Mouse (Mus musculus) skeletal muscle tissue, adult 2 months (tissue): ENCODE data around the gene Frs2.
"Not testable (repeated sequence)": the region's sequence is repeated elsewhere in the genome, so short reads cannot be mapped to it uniquely, and the experiment has no call there.

Source experiments
- DNase-seq: peaks from one replicate; pipeline ENCODE4 v3.0.0-alpha.2; 2012; ENCODE audit warnings: low read depth, low spot score

The Frs2 gene

DNA sequence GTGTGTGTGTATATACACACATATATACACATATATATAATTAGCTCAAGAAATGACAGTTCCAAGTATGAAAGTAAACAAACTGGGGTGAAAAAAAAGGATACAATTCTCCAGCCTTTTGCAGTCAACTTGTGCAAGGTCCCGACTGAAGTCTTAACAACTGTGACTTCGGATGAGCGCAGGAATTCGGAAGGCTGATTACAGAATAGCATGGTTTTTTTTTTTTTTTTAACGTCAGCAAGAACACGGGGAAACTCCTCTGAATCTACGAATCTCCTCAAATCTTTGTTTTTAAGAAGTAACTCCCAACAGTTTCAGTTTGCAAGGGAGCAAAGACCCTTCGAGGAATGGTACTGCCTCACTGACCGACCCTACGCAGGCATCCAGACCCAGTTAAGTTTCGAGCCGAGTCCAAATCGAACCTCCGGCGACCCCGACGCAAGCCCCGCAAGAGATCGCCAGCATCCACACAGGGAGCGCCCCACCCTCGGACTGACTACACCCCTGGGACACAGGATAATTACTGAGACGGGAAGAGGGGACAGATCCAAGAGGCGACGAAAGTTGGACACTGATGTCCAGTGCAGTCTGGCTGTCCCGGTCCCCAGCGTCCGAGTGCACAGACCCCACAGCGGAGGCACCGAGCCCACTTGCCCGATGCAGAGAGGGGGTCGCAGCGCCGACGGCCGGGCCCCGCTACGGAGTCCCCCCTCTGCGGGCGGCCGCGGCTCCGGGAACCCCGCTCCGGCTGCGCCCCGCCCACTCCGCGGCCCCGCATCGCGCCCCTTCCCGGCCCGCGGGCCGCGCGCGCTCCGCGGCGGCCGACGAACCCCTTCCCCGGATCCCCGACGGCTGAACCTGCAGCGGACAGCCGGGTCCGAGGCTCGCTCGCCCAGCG lies 622 bp downstream of the Frs2 start:
- DNase-seq = no peak

DNA sequence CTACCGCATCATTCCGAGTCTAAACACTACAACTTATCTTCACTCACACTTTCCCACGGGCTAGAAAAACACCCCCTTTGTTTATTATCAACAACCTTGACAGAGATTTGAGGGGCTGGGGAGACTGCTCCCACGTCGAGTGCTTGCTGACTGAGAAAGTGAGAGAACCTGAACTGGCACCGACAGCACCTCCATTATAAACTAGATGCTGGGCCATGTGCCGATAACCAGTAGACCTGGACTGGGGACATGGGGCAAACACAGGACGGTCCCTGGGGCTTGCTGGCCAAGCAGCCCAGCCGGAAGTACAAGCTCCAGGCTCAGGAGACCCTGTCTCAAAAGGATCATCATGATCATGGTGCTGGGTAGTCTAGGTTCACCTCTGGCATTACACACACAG lies 1.9 kb downstream of the Frs2 start:
- no peak for DNase-seq

DNA sequence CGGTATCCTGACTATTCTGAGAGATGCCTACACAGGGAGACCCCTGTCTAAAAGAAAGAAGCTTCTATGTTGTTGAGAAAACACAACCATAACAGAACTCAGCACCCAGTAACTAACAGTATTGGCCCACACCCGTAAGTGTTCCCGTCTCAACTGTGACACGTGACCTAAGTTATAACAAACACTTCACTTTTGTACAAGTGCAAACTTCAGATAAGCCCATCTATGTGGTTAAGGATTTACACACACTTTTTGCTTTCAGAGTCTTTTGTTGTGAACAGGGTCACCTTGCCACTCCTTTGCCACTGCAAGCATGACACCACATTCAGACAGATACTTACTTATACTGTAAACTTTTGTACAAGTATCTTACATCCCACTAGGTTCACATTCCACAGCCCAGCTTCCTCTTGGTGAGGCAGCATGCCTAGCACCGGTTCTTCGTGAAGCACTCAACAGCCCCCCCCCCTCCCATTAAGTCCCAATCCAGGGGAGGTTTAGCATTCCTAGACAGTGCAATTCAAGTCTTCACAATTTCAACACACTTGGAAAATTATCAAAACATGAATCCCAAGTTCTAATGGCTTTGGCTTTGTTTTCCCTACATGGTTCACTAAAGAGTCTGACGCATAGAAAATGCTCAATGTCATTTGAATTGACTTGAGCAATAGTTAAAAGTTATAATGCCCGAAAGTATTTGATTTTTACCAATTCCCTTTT lies 2.6 kb downstream of the Frs2 start:
- DNase-seq = no peak

DNA sequence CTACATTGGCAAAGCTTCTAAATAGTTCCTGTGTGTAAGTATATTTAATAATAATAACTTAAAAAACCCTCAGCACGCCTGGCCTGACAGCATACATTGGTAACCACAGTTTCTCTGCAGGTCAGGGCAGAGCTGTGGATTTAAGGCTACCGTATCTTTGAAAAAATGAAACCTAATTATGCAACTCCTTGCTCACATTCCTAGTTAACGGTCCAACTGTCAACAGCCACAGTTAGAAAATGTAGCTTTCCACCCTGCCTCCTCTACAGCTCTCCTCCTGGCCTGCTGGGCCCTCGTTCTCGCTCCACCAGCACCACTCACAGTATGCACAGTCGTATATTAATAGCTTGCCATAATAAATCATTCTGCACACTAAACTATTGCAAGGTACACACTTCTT lies 3.7 kb downstream of the Frs2 start:
- DNase-seq = no peak

DNA sequence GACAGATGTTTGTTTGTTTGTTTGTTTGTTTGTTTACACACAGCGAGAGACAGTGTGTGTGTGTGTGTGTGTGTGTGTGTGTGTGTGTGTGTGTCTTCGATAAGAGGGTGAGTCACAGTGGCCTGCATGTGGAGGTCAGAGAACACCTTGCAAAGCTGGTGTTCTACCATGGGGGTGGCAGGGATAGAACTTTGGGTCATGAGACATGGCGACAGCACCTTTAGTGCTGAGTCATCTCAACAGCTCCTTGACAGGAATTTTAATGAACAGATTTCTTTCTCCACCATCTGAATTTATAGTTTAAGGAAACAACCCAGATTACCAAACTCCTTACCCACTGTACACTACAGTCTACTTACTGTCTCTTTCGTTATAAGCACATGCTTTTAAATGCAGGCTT lies 4.3 kb downstream of the Frs2 start:
- DNase-seq = no peak

DNA sequence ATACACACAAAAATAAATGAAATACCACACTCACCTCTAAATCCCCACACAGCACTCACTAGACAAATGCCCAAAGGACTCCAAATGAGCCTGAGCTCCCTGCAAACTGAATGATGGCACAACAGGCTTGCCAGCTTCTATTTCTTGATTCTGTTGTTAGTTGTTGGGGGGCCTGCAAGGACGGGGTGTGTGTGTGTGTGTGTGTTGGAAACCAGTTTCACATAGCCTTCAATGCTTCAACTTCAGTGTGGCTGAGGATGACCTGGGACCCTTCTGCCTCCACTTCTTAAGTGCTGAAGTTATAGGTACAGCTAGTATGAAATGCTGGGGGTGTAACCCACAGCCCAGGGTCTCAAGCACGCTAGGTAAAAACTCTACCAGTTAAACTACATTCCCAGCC lies 5.0 kb downstream of the Frs2 start:
- DNase-seq = no peak

DNA sequence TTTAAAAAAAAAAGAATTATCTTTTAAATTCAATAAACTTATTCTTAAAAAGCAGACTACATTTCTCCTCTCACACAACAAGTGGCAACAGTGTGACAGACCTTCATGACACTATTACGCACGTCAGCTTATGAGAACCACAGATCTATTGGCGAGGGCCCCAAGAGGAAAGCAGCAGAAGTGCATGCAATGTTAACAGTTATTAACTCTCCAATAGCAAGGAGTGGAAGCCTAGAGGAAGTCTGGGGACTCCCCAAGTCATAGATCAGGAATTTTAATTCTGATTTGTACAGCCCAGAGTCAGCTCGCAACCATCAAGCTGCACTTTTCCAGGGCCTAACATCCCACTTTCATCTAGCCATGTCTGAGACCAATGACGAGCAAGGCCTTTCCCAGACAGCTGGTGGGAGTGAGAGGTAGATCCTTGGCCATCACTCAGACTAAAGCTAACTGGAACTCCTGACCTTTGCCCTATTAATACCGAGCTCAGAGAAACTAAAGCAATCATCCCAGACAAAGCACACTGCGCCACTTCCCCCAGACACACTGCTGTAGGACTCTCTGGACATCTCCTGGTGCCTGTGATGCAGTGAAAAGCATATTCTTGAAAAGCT lies 6.3 kb downstream of the Frs2 start:
- no peak for DNase-seq

DNA sequence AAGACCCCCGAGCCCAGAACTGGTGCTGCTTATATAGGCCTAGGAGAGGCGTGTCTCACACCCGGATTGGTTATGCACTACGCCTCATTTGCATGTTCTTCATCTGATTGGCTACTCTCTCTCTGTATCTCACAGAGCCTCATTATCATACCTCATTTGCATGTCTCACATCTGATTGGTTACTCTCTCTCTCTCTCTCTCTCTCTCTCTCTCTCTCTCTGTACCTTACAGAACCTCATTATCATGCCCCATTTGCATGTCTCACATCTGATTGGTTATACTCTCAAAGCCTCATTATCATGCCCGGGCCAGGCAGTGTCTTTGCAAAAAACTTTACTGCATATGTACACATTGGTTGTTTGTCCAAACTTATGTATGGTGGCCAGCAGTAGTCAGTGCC lies 16.8 kb downstream of the Frs2 start:
- DNase-seq = not testable (repeated sequence)

- DNase-seq = peak; percentile 63
These were observed 18.3 kb downstream of the Frs2 start for GRCm38 (mm10) chr10:117130037-117130436.

DNA sequence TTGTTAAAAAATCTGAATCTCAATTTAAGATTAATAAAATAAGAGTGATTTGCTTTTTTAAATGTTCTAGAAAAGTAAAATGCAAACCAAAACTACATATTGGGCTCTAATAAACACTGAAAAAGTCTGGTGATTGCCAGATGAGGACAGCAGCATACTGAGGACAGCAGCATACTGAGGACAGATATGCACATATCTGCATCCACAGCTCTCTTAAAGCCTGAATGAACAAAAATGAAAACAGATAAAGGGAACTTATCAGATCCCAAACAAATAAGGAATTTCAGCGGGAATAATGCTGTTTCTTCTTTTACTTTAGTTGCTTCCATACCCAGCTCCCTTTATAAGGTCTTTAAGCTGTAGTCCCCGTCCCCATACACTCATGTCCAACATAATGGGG lies 19.6 kb downstream of the Frs2 start:
- no peak for DNase-seq

DNA sequence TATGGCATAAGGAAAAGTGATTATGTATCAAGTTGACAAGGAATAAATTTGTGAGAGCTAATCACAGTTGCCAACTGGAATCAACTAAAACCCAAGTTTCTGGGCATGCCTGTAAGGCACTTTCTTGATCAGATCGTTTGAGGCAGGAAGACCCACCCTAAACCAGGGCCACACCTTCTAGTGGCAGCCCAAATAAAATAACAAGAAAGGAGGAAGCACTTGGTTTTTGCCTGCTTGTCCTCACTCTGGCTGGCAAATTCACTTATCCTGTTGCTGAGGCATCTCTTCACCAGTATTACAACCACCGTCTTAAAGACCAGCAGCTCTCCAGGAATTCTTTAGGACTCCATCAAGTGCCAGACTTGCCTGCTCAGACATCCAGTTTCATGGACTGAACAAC lies 20.9 kb downstream of the Frs2 start:
- no peak for DNase-seq

DNA sequence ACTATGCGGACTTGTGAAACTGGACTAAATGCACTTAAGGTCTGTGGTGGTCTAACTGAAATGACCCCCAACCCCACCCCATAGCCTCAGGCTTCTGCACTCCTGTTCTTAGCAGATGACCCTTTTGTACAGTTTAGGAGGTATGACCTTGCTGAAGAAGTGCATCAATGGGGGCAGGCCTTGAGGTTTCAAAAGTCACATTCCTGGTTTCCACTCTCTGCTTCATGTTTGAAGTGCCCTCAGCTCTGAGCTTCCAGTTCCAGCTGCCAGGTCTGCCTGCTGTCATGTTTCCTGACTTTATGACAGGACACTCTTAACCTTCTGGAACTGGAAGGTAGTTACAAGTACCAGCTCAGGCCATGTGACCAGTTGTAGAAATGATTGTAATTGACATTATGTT lies 21.6 kb downstream of the Frs2 start:
- no peak for DNase-seq

- no peak for DNase-seq
These were observed 22.1 kb downstream of the Frs2 start for GRCm38 (mm10) chr10:117126233-117126632.

DNA sequence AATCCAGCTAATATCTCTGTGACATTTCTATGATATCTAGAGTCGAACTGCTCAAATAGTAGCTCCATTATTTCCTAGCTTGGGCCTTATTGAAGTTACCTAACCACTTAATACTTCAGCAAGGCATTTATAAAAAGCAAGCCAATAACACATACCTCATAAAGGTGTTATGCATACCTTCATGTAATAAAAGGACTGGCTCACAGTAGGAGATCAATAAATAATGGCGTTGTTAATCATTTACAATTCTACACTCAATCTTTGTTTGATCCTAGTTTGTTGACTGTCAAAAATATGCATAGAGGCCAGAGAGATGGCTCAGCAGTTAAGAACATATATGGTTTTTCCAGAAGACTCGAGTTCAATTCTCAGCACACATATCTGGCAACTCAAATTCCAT lies 26.9 kb downstream of the Frs2 start:
- no peak for DNase-seq

DNA sequence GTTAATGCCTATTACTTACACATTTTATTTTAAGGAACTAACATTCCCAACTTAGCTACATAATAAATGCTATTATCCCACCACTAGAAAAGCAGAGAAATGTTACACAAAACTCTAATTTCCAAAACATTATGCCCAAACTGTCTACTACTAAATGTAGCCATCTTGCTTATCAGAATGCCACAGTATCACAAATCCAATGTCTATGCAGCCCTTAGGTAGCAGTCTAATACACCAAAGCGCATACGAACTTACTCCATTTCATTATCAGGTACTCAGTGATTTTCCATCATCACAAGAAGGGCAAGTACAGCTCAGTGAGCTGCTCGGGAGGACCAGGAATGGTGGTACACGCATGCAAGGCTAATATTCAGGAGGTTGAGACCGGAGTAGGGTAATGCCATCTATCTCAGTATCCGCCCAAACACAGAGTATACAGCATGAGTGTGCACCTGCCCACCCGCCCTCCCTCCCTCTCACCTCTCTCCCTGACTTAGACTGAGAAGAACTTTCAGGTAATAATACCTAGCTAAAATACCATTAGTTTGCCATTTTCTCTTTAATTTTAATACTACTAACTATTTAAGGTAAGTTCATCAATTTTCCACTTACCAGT lies 28.2 kb downstream of the Frs2 start:
- no peak for DNase-seq

GRCm38 (mm10) chr10:117119531-117119930 lies 28.8 kb downstream of the Frs2 start:
- DNase-seq = no peak

DNA sequence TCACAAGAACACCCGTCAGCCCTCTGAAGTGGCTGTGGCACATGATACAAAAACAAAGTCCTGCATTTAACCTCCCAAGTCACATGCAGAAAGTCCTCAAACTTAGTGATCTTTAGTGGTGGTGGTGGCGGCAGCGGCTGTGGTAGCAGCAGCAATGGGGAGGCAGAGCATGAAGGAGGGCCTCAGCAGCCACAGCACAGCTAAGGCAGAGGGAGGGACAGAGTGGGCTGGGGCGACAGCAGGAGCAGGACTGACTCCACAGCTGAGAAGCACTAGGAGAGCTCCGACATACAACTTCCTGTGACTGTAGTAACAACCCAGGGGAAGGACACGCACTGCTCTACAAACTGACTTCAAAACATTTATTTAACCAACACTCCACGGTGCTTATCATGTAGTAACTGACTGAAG lies 29.9 kb downstream of the Frs2 start:
- DNase-seq = no peak

- no peak for DNase-seq
These were observed 32.7 kb downstream of the Frs2 start for GRCm38 (mm10) chr10:117115652-117116051.

- no peak for DNase-seq
These were observed 35.8 kb downstream of the Frs2 start for GRCm38 (mm10) chr10:117112545-117112944.

DNA sequence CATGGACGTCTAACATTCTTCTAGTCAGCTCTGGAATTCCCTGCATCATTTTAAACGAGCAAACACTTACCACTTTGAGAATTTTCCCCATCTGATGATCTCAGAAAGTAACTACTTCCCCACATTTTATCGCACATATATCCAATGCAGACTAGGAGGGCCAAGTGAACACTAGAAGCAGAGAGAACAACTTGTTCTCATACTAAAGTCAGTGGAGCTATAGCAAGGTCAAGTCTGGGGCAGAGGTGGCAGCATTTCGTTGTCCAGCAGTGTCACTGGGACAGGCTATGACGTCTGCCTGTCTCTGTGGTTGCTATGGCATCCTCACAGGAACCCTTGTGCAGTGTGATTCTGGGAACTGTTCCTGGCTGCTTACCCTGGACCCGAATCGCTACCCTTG lies 36.9 kb downstream of the Frs2 start:
- peak; percentile 20 for DNase-seq

GRCm38 (mm10) chr10:117110271-117110670 lies 38.1 kb downstream of the Frs2 start:
- DNase-seq = no peak

GRCm38 (mm10) chr10:117106686-117107085 lies 41.6 kb downstream of the Frs2 start:
- no peak for DNase-seq
